Mouse (Mus musculus) thymus, postnatal 36 days (tissue): ENCODE results near the gene Efcab11.

Source experiments
- DNase-seq, 2 experiments: peaks; one replicate each; pipeline ENCODE4 v3.0.0; 2022; ENCODE audit warnings: mixed read lengths in 2 of 2

Efcab11 gene

GRCm38 (mm10) chr12:99884269-99885261 lies at the start of gene Efcab11, which contains the start of gene Tdp1:
Gene Efcab11 (minus strand): TSS chr12:99884439.
Gene Tdp1 (plus strand): TSS chr12:99884517.
- DNase-seq = peak; percentile 93 to 96

- DNase-seq = no peak
Observed at GRCm38 (mm10) chr12:99933630-99934029, 49.4 kb upstream of the Efcab11 start.

- DNase-seq = no peak
Observed at GRCm38 (mm10) chr12:99932245-99932644, 48.0 kb upstream of the Efcab11 start.

GRCm38 (mm10) chr12:99929160-99929559 lies 44.9 kb upstream of the Efcab11 start:
- no peak for DNase-seq

GRCm38 (mm10) chr12:99928311-99928710 lies 44.1 kb upstream of the Efcab11 start:
- no peak for DNase-seq

- DNase-seq = no peak
Observed at GRCm38 (mm10) chr12:99923703-99924102, 39.5 kb upstream of the Efcab11 start.

- no peak for DNase-seq
Observed at GRCm38 (mm10) chr12:99923131-99923606, 38.9 kb upstream of the Efcab11 start.

GRCm38 (mm10) chr12:99921045-99921444 lies 36.8 kb upstream of the Efcab11 start:
- peak; percentile 7 to 11 for DNase-seq

- no peak for DNase-seq
Observed at GRCm38 (mm10) chr12:99919636-99920035, 35.4 kb upstream of the Efcab11 start.

- no peak for DNase-seq
Observed at GRCm38 (mm10) chr12:99917800-99918427, 33.7 kb upstream of the Efcab11 start.

- DNase-seq = no peak
Observed at GRCm38 (mm10) chr12:99911466-99911865, 27.2 kb upstream of the Efcab11 start.

GRCm38 (mm10) chr12:99904537-99904936 lies 20.3 kb upstream of the Efcab11 start:
- no peak for DNase-seq

GRCm38 (mm10) chr12:99902867-99903370 lies 18.7 kb upstream of the Efcab11 start:
- no peak for DNase-seq

GRCm38 (mm10) chr12:99901973-99902866 lies 18.0 kb upstream of the Efcab11 start:
- DNase-seq = no peak

GRCm38 (mm10) chr12:99899991-99900390 lies 15.8 kb upstream of the Efcab11 start:
- DNase-seq = no peak

GRCm38 (mm10) chr12:99898248-99898870 lies 14.1 kb upstream of the Efcab11 start:
- no peak for DNase-seq

- no peak for DNase-seq
Observed at GRCm38 (mm10) chr12:99897846-99898245, 13.6 kb upstream of the Efcab11 start.

- no peak for DNase-seq
Observed at GRCm38 (mm10) chr12:99885282-99885901, 1.2 kb upstream of the Efcab11 start.

- DNase-seq = no peak
Observed at GRCm38 (mm10) chr12:99883713-99884105, 530 bp downstream of the Efcab11 start.

GRCm38 (mm10) chr12:99883000-99883712 lies 1.1 kb downstream of the Efcab11 start:
- peak; percentile 85 to 90 for DNase-seq

GRCm38 (mm10) chr12:99874609-99875008 lies 9.6 kb downstream of the Efcab11 start:
- DNase-seq = no peak
